Mouse (Mus musculus): ENCODE data around the gene Romo1. TPM values are rescaled to one million over a fixed set of nuclear protein-coding genes. Genes with fewer than 3 reads are reported as not detected.

Gene Romo1
- 273 and 327 TPM in 2 replicates for polyA plus RNA-seq (2012; rRNA removed; ENCODE audit: low replicate concordance)

DNA sequence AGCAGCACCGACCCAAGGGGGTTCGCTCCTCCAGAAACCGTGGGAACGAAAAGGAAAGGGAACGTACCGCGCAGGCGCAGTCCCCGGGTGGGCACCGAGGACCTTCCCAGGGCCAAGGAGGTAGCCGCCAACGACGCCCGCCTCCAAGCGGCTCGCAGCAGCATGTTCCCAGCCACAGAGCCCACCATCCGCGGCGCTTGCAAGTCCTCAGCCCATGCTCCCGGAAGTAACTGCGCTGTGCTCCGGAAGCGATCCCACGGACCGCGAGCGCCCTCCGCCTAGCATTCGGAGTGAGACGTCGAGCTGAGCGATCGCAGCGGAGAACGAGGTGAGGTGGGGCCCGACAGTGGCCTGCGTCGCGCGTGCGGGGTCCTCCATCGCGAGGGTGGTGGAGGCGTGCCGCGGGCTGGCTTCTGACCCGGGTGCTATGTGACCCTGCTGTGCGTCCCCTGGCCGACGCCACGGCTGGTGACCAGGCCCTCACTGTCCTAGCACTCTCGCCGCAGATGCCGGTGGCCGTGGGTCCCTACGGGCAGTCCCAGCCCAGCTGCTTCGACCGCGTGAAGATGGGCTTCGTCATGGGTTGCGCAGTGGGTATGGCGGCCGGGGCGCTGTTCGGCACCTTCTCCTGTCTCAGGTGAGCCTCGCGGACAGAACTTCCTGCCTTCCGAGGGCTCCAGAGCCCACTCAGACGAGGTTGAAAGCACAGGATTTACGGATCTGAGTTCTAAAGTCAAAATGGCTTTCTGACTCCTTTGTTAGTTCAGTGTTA is at the start of gene Romo1, which contains the start of gene Nfs1:
TSS of gene Romo1 (plus strand) at position 87 of the 772 bp plus-strand sequence.
TSS of gene Nfs1 (minus strand) at position 234 of the 772 bp plus-strand sequence.

DNA sequence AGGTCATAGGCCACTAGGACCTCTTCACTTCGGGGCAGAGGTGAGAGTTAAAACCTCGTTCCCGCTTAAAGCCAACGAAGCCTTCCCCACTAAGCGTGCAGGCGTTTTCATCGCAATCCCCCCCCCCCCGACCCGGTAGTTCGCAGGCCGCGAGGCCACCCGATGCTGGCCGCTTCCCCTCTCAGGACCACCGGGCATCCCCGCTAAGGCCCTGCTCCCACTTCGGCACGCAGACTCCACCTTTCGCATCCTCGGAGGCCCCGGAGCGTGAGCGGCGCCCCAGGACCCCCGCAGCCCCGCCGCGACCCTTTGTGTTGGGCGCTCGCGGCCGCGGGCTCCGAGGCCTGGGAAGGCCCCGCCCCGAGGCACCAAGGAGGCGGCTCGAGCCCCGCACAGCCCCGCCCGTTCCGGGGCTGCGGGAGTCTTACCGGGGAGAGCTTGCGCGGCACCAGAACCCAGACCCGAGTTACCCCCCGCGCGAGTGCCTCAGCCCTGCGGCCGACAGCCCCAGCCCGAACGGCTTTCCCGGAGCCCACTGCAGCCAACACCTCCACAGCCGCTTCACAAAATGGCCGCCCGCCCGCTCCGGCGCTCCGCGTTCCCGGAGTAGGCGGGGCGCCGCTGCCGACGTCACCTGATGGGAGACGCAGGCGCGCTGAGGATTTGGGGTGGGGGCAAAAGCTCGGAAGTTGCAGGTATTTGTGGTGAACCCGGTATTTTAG is 32.3 kb upstream of the Romo1 start, which contains the start of the genes Cpne1 and Rbm12:
TSS of gene Cpne1 (minus strand) at position 608 of the 722 bp plus-strand sequence.
TSS of gene Rbm12 (minus strand) at position 621 of the 722 bp plus-strand sequence.

DNA sequence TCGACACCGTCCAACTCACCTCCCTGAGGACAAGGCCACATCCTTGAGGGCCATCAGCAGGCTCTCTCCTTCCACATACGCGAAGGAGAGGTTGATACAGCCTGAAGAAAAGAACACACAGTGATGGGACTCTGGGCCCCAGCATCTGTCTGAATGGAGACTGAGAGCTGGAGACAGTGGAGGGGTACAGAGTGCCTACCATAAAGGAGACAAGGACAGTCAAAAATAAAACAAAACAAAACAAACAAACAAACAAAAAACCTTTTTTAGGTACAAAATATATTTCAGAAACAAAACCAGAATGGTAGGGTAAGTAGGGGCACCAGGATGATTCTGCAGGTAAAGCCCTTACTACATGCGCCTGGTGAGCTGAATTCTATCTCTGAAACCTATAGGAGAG is 16.8 kb upstream of the Romo1 start, which contains the start of gene Gm28036:
TSS of gene Gm28036 (minus strand) at position 101 of the 400 bp plus-strand sequence.

DNA sequence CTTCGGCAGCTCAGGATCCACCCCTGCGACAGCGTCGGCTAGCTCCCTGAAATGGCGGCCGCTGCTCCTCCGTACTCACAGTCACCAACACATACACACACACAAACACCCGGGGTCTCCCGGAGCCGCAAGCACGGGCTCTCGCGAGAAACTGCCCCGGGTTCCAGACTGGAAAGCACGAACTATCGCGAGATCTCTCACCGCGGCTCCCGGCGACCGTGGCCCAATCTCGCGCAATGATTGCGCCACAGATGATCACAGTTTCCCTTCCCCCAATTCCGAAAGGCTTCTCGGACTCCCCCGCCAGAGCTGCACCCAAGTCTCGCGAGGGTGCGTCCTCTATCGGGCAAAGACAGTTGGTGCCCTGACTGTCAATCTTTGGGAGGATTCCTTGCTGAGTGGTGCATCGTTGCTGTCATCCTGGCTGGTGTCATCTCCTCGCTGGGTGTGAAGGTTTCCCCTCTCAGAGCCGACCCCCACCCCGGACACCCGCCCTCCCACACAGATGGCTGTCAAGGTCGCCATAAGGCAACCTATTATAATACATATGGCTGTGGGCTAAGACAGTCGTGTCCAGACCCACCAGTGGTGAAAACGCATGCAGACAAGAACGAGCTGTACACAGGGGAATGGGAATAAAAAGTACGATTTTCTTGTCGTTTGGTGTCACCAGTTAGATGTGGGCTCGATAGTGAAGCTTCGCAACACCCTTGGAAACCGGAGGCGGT is 36.4 kb downstream of the Romo1 start, which contains the start of gene Rbm39:
TSS of gene Rbm39 (minus strand) at position 145 of the 728 bp plus-strand sequence.

Other genes starting within 250 kb of the Romo1 start
- gene Uqcc1, start 213.7 kb upstream of the Romo1 start, polyA plus RNA-seq (2012; rRNA removed; ENCODE audit: low replicate concordance): 47.4 and 61.3 TPM in 2 replicates
- gene Gm15557, start 203.3 kb upstream of the Romo1 start, polyA plus RNA-seq (2012; rRNA removed; ENCODE audit: low replicate concordance): not detected in 2 replicates
- 2.3 and 4.5 TPM in 2 replicates for gene Gdf5, start 198.7 kb upstream of the Romo1 start, polyA plus RNA-seq (2012; rRNA removed; ENCODE audit: low replicate concordance)
- gene Cep250, start 187.6 kb upstream of the Romo1 start, polyA plus RNA-seq (2012; rRNA removed; ENCODE audit: low replicate concordance): 11.2 and 13.4 TPM in 2 replicates
- 5.0 and 7.3 TPM in 2 replicates for gene 6430550D23Rik, start 136.1 kb upstream of the Romo1 start, polyA plus RNA-seq (2012; rRNA removed; ENCODE audit: low replicate concordance)
- 307 and 318 TPM in 2 replicates for gene Ergic3, start 136.0 kb upstream of the Romo1 start, polyA plus RNA-seq (2012; rRNA removed; ENCODE audit: low replicate concordance)
- gene Fer1l4, start 91.1 kb upstream of the Romo1 start, polyA plus RNA-seq (2012; rRNA removed; ENCODE audit: low replicate concordance): 1.9 TPM in 1 of 2 replicates, not detected in the other
- 4.5 and 12.0 TPM in 2 replicates for gene Spag4, start 78.9 kb upstream of the Romo1 start, polyA plus RNA-seq (2012; rRNA removed; ENCODE audit: low replicate concordance)
- 90.6 and 117 TPM in 2 replicates for gene Cpne1, start 32.1 kb upstream of the Romo1 start, polyA plus RNA-seq (2012; rRNA removed; ENCODE audit: low replicate concordance)
- gene Rbm12, start 32.1 kb upstream of the Romo1 start, polyA plus RNA-seq (2012; rRNA removed; ENCODE audit: low replicate concordance): 5.2 and 21.9 TPM in 2 replicates
- 2.5 and 6.9 TPM in 2 replicates for gene Gm28036, start 16.9 kb upstream of the Romo1 start, polyA plus RNA-seq (2012; rRNA removed; ENCODE audit: low replicate concordance)
- 54.8 and 75.3 TPM in 2 replicates for gene Nfs1, start 147 bp downstream of the Romo1 start, polyA plus RNA-seq (2012; rRNA removed; ENCODE audit: low replicate concordance)
- 35.4 and 56.8 TPM in 2 replicates for gene Rbm39, start 36.2 kb downstream of the Romo1 start, polyA plus RNA-seq (2012; rRNA removed; ENCODE audit: low replicate concordance)
- gene Phf20, start 52.4 kb downstream of the Romo1 start, polyA plus RNA-seq (2012; rRNA removed; ENCODE audit: low replicate concordance): 19.7 and 26.1 TPM in 2 replicates
- 1.5 and 2.0 TPM in 2 replicates for gene Cnbd2, start 168.3 kb downstream of the Romo1 start, polyA plus RNA-seq (2012; rRNA removed; ENCODE audit: low replicate concordance)
- gene Scand1, start 168.7 kb downstream of the Romo1 start, polyA plus RNA-seq (2012; rRNA removed; ENCODE audit: low replicate concordance): 61.1 and 140 TPM in 2 replicates